Mouse (Mus musculus): Measurements from ENCODE around the gene Etfrf1. TPM values are rescaled to one million over a fixed set of nuclear protein-coding genes. Genes with fewer than 3 reads are reported as not detected.

Etfrf1 gene
- polyA plus RNA-seq, 1 experiment from 2014 or later: 34.3 TPM

- Histone ChIP-seq H3K4me3 (no peak overlapping the region), H3K4me2 (no peak overlapping the region), H3K4me1 (replicated peaks) (no peaks in the 10 kb centered on the region), H3K9ac (no peak overlapping the region), H3K36me3 (peaks cover 12% of the 10 kb centered on the region), H3K9me3 (no peaks in the 10 kb centered on the region), H3K27ac (no peak overlapping the region), H3K27me3 (no peaks in the 10 kb centered on the region)
- ATAC-seq (ENCODE audit: low FRiP score): no peak
- 84% methylated on average over 4 of the region's 4 CpGs for WGBS
Observed at GRCm38 (mm10) chr6:145237148-145237547, 26.2 kb downstream of the Etfrf1 start.

- Histone ChIP-seq H3K9me3 (no peaks in the 10 kb centered on the region), H3K36me3 (peaks cover 16% of the 10 kb centered on the region; the same call in 1 of the 2 replicates), H3K4me1 (replicated peaks) (no peaks in the 10 kb centered on the region), H3K27ac (no peak overlapping the region), H3K9ac (no peak overlapping the region), H3K4me2 (no peak overlapping the region), H3K27me3 (no peaks in the 10 kb centered on the region), H3K4me3 (no peak overlapping the region)
- 92% methylated on average over 6 of the region's 6 CpGs for WGBS
- no peak for ATAC-seq (ENCODE audit: low FRiP score)
Observed at GRCm38 (mm10) chr6:145240285-145240684, 29.4 kb downstream of the Etfrf1 start.

- Histone ChIP-seq H3K9me3 (no peaks in the 10 kb centered on the region), H3K4me2 (no peak overlapping the region), H3K27ac (no peak overlapping the region), H3K4me3 (no peak overlapping the region), H3K27me3 (no peaks in the 10 kb centered on the region), H3K4me1 (replicated peaks) (peaks cover 5% of the 10 kb centered on the region), H3K36me3 (peaks cover 20% of the 10 kb centered on the region; the same call in 1 of the 2 replicates), H3K9ac (no peak overlapping the region)
- ATAC-seq (ENCODE audit: low FRiP score): no peak
- WGBS: 55% methylated on average over 1 of the region's 1 CpGs
Observed at GRCm38 (mm10) chr6:145242521-145242920, 31.6 kb downstream of the Etfrf1 start.

- H3K9ac ChIP-seq: no peak overlapping the region; the same call in 1 of the 2 replicates
- no peak overlapping the region for H3K4me2 ChIP-seq
- peaks cover 26% of the 10 kb centered on the region for H3K4me1 ChIP-seq (replicated peaks)
- no peak for ATAC-seq (ENCODE audit: low FRiP score)
- WGBS: 92% methylated on average over 5 of the region's 5 CpGs
- peaks cover 11% of the 10 kb centered on the region; the same call in 1 of the 2 replicates for H3K36me3 ChIP-seq
- H3K9me3 ChIP-seq: no peaks in the 10 kb centered on the region
- H3K27ac ChIP-seq: no peak overlapping the region
- no peak overlapping the region for H3K4me3 ChIP-seq
- H3K27me3 ChIP-seq: no peaks in the 10 kb centered on the region
Observed at GRCm38 (mm10) chr6:145246841-145247240, 35.9 kb downstream of the Etfrf1 start.

DNA sequence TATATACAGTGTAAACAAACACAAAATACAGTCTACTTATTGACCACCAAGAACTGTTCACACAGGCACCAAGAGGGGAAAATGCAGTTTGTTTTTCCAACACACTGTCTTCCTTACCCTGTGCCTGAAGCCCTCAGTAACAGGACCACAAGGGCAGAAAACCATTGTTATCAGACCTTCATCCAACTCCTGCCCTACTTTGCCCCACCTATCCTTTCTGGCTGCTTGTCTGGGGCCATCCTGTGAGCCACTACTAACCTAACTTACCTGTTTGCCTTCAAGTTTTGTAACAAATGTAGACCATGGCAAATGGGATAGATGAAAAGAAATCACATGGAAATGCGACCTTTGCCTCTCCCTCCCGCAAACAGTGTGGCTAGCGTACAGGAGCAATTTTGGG is 37.0 kb downstream of the Etfrf1 start:
- 67% methylated on average over 3 of the region's 3 CpGs for WGBS
- Histone ChIP-seq H3K4me1 (replicated peaks) (peaks cover 26% of the 10 kb centered on the region), H3K27ac (no peak overlapping the region), H3K36me3 (peaks cover 11% of the 10 kb centered on the region; the same call in 1 of the 2 replicates), H3K4me2 (peak overlapping the region; percentile 79), H3K9ac (no peak overlapping the region), H3K9me3 (no peaks in the 10 kb centered on the region), H3K4me3 (peak overlapping the region; percentile 89), H3K27me3 (no peaks in the 10 kb centered on the region)
- ATAC-seq (ENCODE audit: low FRiP score): no peak

DNA sequence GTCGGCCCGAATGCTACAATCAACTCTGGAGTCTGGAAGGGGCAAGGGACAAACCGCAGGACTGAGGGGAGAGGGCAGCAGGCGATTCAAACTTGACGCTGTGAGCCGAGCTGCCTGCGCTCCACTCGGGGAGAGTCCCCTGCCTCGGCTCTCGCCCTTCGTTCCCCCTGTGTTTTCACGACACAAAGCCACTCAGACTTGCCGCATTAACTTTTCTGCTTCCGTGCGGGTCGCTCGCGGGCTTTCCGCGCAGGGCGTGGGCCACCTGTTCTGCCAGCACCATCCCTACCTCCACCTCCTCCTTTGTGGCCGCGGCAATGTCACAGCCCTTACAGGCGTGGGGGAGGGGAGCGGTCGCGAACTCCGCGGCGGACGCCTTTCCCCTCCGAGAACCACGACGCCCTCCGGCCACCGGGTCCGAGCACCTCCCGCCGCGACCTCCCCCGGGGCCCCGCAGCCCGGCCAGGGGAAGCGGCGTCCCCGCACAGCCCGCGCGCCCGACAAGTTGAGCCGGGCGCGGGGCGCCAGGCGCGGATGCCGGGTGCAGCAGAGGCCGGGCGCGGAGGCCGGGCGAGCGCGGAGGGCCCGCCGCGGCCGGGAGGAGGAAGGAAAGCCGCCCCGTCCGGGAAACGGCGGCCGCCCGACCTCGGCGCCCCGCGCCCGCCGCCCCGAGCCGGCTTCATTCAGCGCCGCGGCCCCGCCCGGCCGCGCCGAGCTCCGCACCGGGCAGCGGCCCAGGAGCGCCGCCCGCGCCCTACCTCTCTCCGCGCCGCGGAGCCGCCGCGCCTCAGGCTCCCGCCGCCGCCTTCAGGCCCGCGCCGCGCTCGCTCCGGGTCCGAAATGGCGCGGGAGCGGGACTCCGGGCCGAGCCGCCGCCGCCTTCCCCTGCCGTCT is 38.6 kb downstream of the Etfrf1 start:
- peak overlapping the region; percentile 89 for H3K4me3 ChIP-seq
- no peaks in the 10 kb centered on the region for H3K9me3 ChIP-seq
- peak; percentile 69 for ATAC-seq (ENCODE audit: low FRiP score)
- H3K27me3 ChIP-seq: no peaks in the 10 kb centered on the region
- H3K9ac ChIP-seq: peak overlapping the region; percentile 95
- peaks cover 26% of the 10 kb centered on the region for H3K4me1 ChIP-seq (replicated peaks)
- WGBS: under 1% methylated on average over 83 of the region's 124 CpGs
- peak overlapping the region; percentile 79 for H3K4me2 ChIP-seq
- peaks cover 7% of the 10 kb centered on the region; the same call in 1 of the 2 replicates for H3K36me3 ChIP-seq
- H3K27ac ChIP-seq: peak overlapping the region; percentile 94

GRCm38 (mm10) chr6:145250185-145250791 is 39.4 kb downstream of the Etfrf1 start, which contains the start of gene Kras:
Gene Kras (minus strand): TSS chr6:145250239.
- H3K4me1 ChIP-seq (replicated peaks): peaks cover 26% of the 10 kb centered on the region
- ATAC-seq (ENCODE audit: low FRiP score): peak; percentile 94
- peak within 1 kb of the TSS; percentile 94 for H3K27ac ChIP-seq
- peak within 1 kb of the TSS; percentile 95 for H3K9ac ChIP-seq
- H3K36me3 ChIP-seq: peaks cover 3% of the 10 kb centered on the region; the same call in 1 of the 2 replicates
- peak within 1 kb of the TSS; percentile 79 for H3K4me2 ChIP-seq
- WGBS: under 1% methylated on average over 66 of the region's 83 CpGs
- no peaks in the 10 kb centered on the region for H3K9me3 ChIP-seq
- no peaks in the 10 kb centered on the region for H3K27me3 ChIP-seq
- H3K4me3 ChIP-seq: peak within 1 kb of the TSS; percentile 89

- WGBS: 12% methylated on average over 16 of the region's 16 CpGs
- peaks cover 26% of the 10 kb centered on the region for H3K4me1 ChIP-seq (replicated peaks)
- no peaks in the 10 kb centered on the region; the same call in 1 of the 2 replicates for H3K36me3 ChIP-seq
- H3K4me2 ChIP-seq: peak overlapping the region; percentile 65
- H3K27me3 ChIP-seq: no peaks in the 10 kb centered on the region
- ATAC-seq (ENCODE audit: low FRiP score): peak; percentile 54
- peak overlapping the region; percentile 94 for H3K27ac ChIP-seq
- peak overlapping the region; percentile 95 for H3K9ac ChIP-seq
- H3K4me3 ChIP-seq: peak overlapping the region; percentile 89
- H3K9me3 ChIP-seq: no peaks in the 10 kb centered on the region
Observed at GRCm38 (mm10) chr6:145250820-145251219, 39.9 kb downstream of the Etfrf1 start.

- no peak overlapping the region for H3K9ac ChIP-seq
- 0 out of 2 replicates have a peak, but pooled peaks cover 2% of the 10 kb centered on the region for H3K4me1 ChIP-seq (replicated peaks)
- ATAC-seq (ENCODE audit: low FRiP score): no peak
- H3K4me3 ChIP-seq: no peak overlapping the region
- WGBS: 84% methylated on average over 13 of the region's 13 CpGs
- no peak overlapping the region for H3K27ac ChIP-seq
- no peaks in the 10 kb centered on the region for H3K27me3 ChIP-seq
- no peaks in the 10 kb centered on the region for H3K9me3 ChIP-seq
- no peak overlapping the region for H3K4me2 ChIP-seq
- H3K36me3 ChIP-seq: no peaks in the 10 kb centered on the region
Observed at GRCm38 (mm10) chr6:145255952-145256700, 45.2 kb downstream of the Etfrf1 start.

DNA sequence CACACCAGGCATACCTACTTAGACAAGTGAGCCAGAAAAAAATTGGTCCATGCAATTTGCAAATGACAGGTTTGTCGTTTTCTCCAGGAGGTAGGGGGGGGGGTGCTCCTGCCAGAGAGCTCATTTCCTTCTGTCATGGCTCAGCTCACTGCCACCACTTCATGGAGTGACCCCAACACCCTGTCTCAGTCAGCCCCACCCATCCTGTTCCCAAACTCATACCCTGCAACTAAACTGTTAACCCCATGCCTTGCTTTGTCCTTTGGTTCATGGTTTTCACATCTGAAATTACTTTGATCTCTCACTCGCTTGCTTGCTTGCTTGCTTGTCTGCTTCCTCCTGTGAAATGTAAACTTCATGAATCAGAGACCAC is 45.8 kb downstream of the Etfrf1 start:
- no peak overlapping the region for H3K4me3 ChIP-seq
- no peaks in the 10 kb centered on the region for H3K4me1 ChIP-seq (replicated peaks)
- no peak overlapping the region for H3K9ac ChIP-seq
- H3K36me3 ChIP-seq: no peaks in the 10 kb centered on the region
- ATAC-seq (ENCODE audit: low FRiP score): no peak
- WGBS: 50% methylated on average over 2 of the region's 2 CpGs
- H3K27ac ChIP-seq: no peak overlapping the region
- H3K9me3 ChIP-seq: no peaks in the 10 kb centered on the region
- H3K27me3 ChIP-seq: no peaks in the 10 kb centered on the region
- no peak overlapping the region for H3K4me2 ChIP-seq

GRCm38 (mm10) chr6:145262314-145262713 is 51.4 kb downstream of the Etfrf1 start:
- no peak for ATAC-seq (ENCODE audit: low FRiP score)
- no peaks in the 10 kb centered on the region for H3K27me3 ChIP-seq
- H3K36me3 ChIP-seq: no peaks in the 10 kb centered on the region
- no peak overlapping the region for H3K4me2 ChIP-seq
- no peak overlapping the region for H3K9ac ChIP-seq
- H3K27ac ChIP-seq: no peak overlapping the region
- no peaks in the 10 kb centered on the region for H3K9me3 ChIP-seq
- H3K4me1 ChIP-seq (replicated peaks): no peaks in the 10 kb centered on the region
- H3K4me3 ChIP-seq: no peak overlapping the region
- WGBS: 81% methylated on average over 7 of the region's 7 CpGs

All from hindbrain, embryonic 13.5 days (tissue).